17 mouse cellular contexts compared by ENCODE assay signal in the genomic region with DNA sequence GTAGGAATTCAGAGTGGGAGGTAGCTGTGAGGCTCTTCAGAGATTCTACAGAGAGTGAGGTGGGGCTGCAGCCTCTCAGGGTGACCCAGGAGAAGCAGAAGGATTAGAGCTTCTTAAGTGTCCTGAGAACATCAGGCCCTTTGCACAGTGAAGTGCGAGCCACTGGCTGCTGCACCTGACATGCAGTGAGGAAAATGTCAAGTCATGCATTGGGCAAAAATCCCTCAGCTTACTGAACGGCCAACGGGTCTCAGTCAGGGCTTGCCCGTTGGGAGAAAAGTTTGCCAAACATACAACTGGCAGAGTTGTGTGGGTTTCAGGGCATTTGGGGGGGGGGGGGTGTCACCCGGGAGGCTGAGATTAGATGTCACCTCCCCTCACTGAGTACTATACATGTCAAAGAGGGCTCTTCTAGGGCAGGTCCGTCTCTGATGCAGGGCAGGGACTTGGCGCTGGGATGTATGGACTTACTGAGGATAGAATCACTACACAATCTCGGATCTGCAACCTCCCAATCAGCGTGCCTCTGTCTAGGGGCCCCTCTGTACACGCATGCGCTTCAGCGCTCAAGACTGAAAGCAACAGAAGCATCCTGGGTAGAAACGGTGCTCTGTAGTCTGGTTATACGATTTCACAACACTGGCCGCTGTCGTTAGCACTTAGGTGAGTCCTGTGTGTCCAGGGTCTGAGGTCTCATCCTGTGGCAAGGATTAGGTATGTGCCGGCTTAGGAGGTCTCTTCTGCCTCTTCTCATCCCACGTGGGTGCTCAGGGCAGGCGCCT. TPM values are rescaled to one million over a fixed set of nuclear protein-coding genes. Genes with fewer than 3 reads are reported as not detected.
DNase-seq lines count a peak whose midpoint lies in the region; ATAC-seq and TF ChIP-seq lines count a peak whose summit lies in the region.
"Had no signal": no experiment of that assay in that cellular context is flagged by ENCODE, and none has a peak within 500 bp of the region (broad histone marks: within the 10 kb centered on the region; RNA-seq: fewer than 3 reads in every experiment).

No protein-coding gene starts in this region.

- no peak overlapping the region for H3K4me3 ChIP-seq in hindbrain, embryonic 10.5 days
- H3K4me3 ChIP-seq in hindbrain, embryonic 14.5 days (replicated peaks; ENCODE audit: low read length) = no peak overlapping the region
- peak overlapping the region; percentile 23; the same call in 1 of the 2 replicates for H3K4me3 ChIP-seq in thymus, adult 2 months (ENCODE audit: control insufficient read depth, insufficient read depth, low read length)
- H3K4me3 ChIP-seq: heart, adult 2 months; intestine, embryonic 15.5 days; limb, embryonic 15.5 days; stomach, embryonic 15.5 days had no signal

- peaks cover 15% of the 10 kb centered on the region; the same call in 1 of the 2 replicates for H3K27me3 ChIP-seq in hindbrain, embryonic 10.5 days (ENCODE audit: insufficient read depth, poor library complexity, severe bottlenecking)
- no peaks in the 10 kb centered on the region for H3K27me3 ChIP-seq in hindbrain, embryonic 14.5 days (ENCODE audit: control insufficient read depth, insufficient read depth, low read length)
- no peaks in the 10 kb centered on the region for H3K27me3 ChIP-seq in thymus, adult 2 months (ENCODE audit: control insufficient read depth, insufficient read depth, low read length)
- H3K27me3 ChIP-seq: CH12.LX; intestine, embryonic 15.5 days; limb, embryonic 15.5 days; stomach, embryonic 15.5 days had no signal

- DNase-seq in hindbrain, embryonic 10.5 days (ENCODE audit: low spot score) = peak; percentile 0
- DNase-seq in hindbrain, embryonic 14.5 days (ENCODE audit: low spot score) = no peak
- DNase-seq in thymus, adult 2 months = no peak
- DNase-seq in thymus, postnatal 36 days = no peak
- DNase-seq in induced T-regulatory cell, adult 2 months (ENCODE audit: low read depth) = peak; percentile 35
- DNase-seq in spleen, adult 18-20 months = no peak
- no peak for DNase-seq in thymus, postnatal 14 days
- DNase-seq: adrenal gland, postnatal 25 days; cerebellum, postnatal 10 days; heart, adult 2 months; lung, adult 2 months; right cerebral cortex, postnatal 4 days had no signal

- H3K4me2 ChIP-seq in hindbrain, embryonic 14.5 days (replicated peaks) = no peak overlapping the region
- H3K4me2 ChIP-seq: intestine, embryonic 15.5 days; limb, embryonic 15.5 days; stomach, embryonic 15.5 days had no signal

- no peak for ATAC-seq in hindbrain, embryonic 14.5 days (ENCODE audit: low FRiP score)
- ATAC-seq: intestine, embryonic 15.5 days had no signal

- peaks cover 16% of the 10 kb centered on the region for H3K9me3 ChIP-seq in hindbrain, embryonic 10.5 days
- peaks cover 9% of the 10 kb centered on the region; the same call in 1 of the 2 replicates for H3K9me3 ChIP-seq in hindbrain, embryonic 14.5 days (ENCODE audit: control insufficient read depth, low read length)

- H3K27ac ChIP-seq in hindbrain, embryonic 10.5 days = peak overlapping the region; percentile 64; the same call in 1 of the 2 replicates
- no peak overlapping the region for H3K27ac ChIP-seq in hindbrain, embryonic 14.5 days
- H3K27ac ChIP-seq in thymus, adult 2 months (ENCODE audit: control insufficient read depth, insufficient read depth, low read length) = no peak overlapping the region
- H3K27ac ChIP-seq: heart, adult 2 months; intestine, embryonic 15.5 days; limb, embryonic 15.5 days; macrophage; stomach, embryonic 15.5 days had no signal

- H3K36me3 ChIP-seq in hindbrain, embryonic 10.5 days = 0 out of 2 replicates have a peak, but pooled peaks cover 4% of the 10 kb centered on the region
- no peaks in the 10 kb centered on the region for H3K36me3 ChIP-seq in hindbrain, embryonic 14.5 days (replicated peaks; ENCODE audit: control insufficient read depth, insufficient read depth)
- H3K36me3 ChIP-seq in thymus, adult 2 months (ENCODE audit: control insufficient read depth, insufficient read depth, low read length) = no peaks in the 10 kb centered on the region
- H3K36me3 ChIP-seq: intestine, embryonic 15.5 days; limb, embryonic 15.5 days had no signal

- no peak overlapping the region for H3K9ac ChIP-seq in hindbrain, embryonic 14.5 days
- H3K9ac ChIP-seq: intestine, embryonic 15.5 days; limb, embryonic 15.5 days; stomach, embryonic 15.5 days had no signal

- peaks cover 40% of the 10 kb centered on the region for H3K4me1 ChIP-seq in hindbrain, embryonic 10.5 days (replicated peaks)
- H3K4me1 ChIP-seq in hindbrain, embryonic 14.5 days (replicated peaks; ENCODE audit: control insufficient read depth, insufficient read depth, low read length) = peaks cover 25% of the 10 kb centered on the region
- no peaks in the 10 kb centered on the region for H3K4me1 ChIP-seq in thymus, adult 2 months (replicated peaks; ENCODE audit: control insufficient read depth, insufficient read depth, low read length)

- no peak for TF ChIP-seq CTCF in thymus, adult 2 months (IDR thresholded peaks at IDR 0.05; ENCODE audit: borderline replicate concordance, control insufficient read depth, extremely low read depth, insufficient read depth, low read length, poor library complexity)

- no peak for TF ChIP-seq POLR2A in thymus, adult 2 months (IDR thresholded peaks at IDR 0.05; ENCODE audit: control insufficient read depth, extremely low read depth, insufficient read depth, low read length, poor library complexity)

- 87% methylated on average over 19 of the region's 19 CpGs for WGBS in hindbrain, embryonic 10.5 days
- WGBS in hindbrain, embryonic 14.5 days = 81% methylated on average over 19 of the region's 19 CpGs
- WGBS in thymus, adult 2 months = 55% methylated on average over 19 of the region's 19 CpGs

RNA-seq across cellular contexts. Expression of gene Traf3ip2, which starts 22.8 kb away (rescaled TPM):
- 8.3 and 8.8 TPM in 2 replicates for polyA plus RNA-seq in hindbrain, embryonic 10.5 days (2016; fragmentation: Nextera tagmentation; extraction: Ambion mirVana)
- 8.3 and 10.1 TPM in 2 replicates for polyA plus RNA-seq in hindbrain, embryonic 14.5 days (2014; fragmentation: Nextera tagmentation; extraction: Ambion mirVana)
- 20.4 and 21.3 TPM in 2 replicates for polyA plus RNA-seq in thymus, adult 2 months (2012; rRNA removed)

Comparison
In these comparisons a context has a peak if more than half of its experiments do, and no peak if none do; other contexts are left out.
1. DNase-seq: peak in hindbrain, embryonic 10.5 days (single experiment) and induced T-regulatory cell, adult 2 months (single experiment); none in hindbrain, embryonic 14.5 days (single experiment), thymus, adult 2 months (single experiment), thymus, postnatal 36 days (0 of 2), spleen, adult 18-20 months (0 of 2) and thymus, postnatal 14 days (single experiment).